Mouse (Mus musculus): ENCODE data around the gene Cacna1c. TPM values are rescaled to one million over a fixed set of nuclear protein-coding genes. Genes with fewer than 3 reads are reported as not detected.

Cacna1c gene
- polyA plus RNA-seq, 1 experiment: 19.1 TPM

DNA sequence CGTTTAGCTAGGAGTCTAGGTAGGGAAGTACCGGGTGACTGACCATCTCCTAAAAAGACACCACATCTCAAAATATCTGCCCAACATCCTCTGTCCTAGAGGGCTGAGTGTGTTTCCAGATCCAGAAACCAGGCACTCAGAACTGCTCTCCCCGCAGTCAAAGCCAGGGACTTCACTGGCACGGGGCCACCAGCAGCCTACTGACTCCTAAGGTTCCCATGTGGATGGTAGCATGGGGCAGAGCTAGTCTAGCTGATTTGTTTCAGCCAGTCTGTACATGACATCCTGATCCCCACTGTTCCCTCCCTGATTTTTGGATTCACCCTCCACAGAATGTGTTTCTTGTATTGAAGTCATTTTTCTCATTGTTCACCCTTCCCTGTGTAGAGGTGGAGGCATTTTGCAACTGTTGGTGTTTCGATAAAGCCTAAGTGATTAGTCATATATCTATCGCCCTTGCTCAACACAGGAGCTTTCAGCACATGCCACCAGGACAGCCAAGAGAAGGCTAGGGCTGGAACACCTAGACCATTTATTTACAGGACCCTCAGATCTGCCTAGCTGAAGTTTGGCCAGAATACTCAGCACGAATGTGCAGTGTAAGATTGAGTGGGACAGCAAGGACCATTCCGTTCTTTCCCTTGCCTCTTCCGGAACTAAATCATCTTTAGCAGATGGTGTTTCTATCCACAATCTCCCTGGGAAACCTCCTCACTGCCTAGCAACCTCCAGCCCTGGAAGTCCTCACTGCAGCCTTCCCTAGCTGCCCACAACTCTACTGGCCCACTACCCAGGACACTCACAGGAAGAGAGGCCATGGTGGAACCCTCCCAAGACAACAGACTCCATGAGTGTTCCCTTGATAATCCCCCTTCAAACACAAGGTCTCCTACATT, 260.4 kb downstream of the Cacna1c start:
- no peak for DNase-seq (ENCODE audit: low read depth)
- TF ChIP-seq POLR2A (IDR thresholded peaks at IDR 0.05; ENCODE audit: borderline replicate concordance, extremely low read depth, insufficient read depth, insufficient read length, poor library complexity, severe bottlenecking) (no peak), CTCF (IDR thresholded peaks at IDR 0.05; ENCODE audit: borderline replicate concordance, extremely low read depth, insufficient read depth, insufficient read length) (no peak)

DNA sequence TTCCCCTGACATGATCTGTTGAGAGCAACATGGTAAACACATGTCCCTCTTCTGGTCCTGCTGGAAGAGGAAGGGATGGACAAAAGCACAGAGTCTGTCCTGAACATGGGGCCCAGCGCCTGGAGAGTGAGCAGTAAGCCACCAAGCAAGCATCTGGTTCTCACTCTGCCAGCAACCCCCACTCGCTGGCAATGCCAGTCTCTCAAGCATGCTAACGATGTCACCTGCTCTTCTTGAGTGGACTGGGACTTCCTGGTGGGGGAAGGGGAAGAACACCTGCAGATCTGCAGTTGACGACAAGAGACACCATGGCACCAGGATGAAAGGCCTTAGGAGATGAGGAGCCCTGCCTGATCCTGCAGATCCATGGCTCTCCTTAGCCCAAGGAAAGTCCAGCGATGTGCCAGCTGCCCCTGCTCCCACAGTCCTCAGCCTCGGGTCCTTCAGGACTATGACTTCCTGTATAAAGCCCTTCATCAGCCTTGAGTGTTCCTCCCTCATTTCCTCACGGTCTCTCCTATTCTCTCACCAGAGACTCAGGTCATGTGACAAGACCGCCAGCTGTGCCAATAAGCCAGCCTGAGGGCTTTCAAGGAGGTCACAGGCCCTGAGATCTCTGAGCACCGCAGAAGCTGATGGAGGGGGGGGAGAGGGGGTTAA, 261.8 kb downstream of the Cacna1c start:
- DNase-seq (ENCODE audit: low read depth): peak; percentile 27
- no peak for TF ChIP-seq CTCF (IDR thresholded peaks at IDR 0.05; ENCODE audit: borderline replicate concordance, extremely low read depth, insufficient read depth, insufficient read length)
- no peak for TF ChIP-seq POLR2A (IDR thresholded peaks at IDR 0.05; ENCODE audit: borderline replicate concordance, extremely low read depth, insufficient read depth, insufficient read length, poor library complexity, severe bottlenecking)

DNA sequence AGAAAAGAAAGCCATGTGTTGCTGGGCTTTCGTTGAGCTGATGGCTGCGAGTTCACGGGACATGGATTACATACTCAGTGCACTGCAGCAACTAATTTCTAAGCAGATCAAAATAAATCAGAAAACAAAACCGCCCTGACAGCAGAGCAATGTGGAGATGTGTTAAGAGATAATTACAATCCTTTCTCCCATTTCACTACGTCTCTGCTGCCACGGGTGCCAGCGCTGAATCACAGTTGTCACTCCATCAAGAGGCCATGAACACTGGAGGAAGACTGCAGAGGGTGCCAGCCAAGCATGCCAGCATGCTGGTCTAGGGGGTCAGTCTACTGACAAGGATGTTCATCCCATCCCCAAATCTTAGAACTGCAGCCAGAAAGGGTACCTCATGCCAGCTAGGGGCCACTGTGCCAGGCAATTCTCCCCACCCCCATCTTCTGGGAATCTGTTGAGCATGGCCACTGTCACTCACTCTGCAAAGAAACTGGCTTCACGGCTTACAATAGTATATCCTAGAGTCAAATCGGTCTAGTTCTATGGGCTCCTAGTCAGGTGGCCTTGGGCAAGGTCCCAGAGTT, 263.1 kb downstream of the Cacna1c start:
- TF ChIP-seq CTCF (IDR thresholded peaks at IDR 0.05; ENCODE audit: borderline replicate concordance, extremely low read depth, insufficient read depth, insufficient read length) (no peak), POLR2A (IDR thresholded peaks at IDR 0.05; ENCODE audit: borderline replicate concordance, extremely low read depth, insufficient read depth, insufficient read length, poor library complexity, severe bottlenecking) (no peak)
- DNase-seq (ENCODE audit: low read depth): peak; percentile 32

DNA sequence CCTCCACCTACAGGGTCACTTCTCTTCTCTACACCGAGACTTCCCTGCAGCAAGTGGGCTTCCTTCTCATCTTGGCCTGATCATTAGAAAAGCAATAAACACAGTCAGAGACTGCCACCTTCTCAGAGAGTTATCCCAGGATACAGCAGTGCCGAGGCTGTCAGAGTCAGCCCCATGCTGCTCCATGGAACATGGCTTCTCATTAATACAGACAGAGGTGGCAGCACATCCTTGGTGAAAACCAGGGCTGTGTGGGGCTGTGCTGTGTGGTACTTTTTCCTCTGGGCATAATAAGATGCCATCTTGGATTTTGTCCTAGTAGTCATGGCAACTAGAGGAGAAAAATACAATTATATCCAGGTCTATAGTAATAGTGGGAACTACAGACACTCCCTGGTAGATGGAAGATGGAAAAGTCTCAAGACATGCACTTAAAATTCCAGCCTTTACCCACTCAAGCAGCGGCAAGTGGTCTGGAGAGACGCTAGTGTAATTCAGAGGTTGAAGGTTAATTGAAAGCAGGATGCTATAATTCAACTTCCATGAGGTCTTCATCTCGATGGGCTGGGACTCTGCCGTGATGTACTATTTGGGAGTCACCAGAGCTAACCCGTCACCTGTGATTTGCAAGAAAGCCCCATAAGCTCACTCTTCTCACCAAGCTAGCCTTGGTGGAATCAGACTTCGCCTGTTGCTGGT, 264.1 kb downstream of the Cacna1c start:
- DNase-seq (ENCODE audit: low read depth): no peak
- TF ChIP-seq POLR2A (IDR thresholded peaks at IDR 0.05; ENCODE audit: borderline replicate concordance, extremely low read depth, insufficient read depth, insufficient read length, poor library complexity, severe bottlenecking) (no peak), CTCF (IDR thresholded peaks at IDR 0.05; ENCODE audit: borderline replicate concordance, extremely low read depth, insufficient read depth, insufficient read length) (no peak)

DNA sequence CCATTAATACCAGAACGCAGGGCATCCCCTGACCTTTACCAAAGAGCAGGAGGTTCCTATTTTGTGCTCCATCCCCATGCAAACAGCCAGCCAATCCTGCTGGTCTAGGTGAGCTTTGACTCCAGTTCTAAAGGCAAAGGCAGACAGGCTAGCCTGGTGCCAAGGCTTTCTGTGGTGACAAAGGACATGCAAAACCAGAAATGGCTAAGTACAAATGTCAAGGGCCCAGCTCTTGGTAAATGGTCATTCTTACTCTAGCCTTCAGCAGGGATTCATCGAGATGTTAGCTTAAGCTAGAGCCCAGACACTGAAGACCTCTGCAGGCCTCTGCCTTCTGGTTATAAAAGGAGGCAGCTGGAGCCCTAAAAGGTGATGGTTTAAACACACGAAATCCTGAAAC, 269.5 kb downstream of the Cacna1c start:
- no peak for DNase-seq (ENCODE audit: low read depth)
- TF ChIP-seq POLR2A (IDR thresholded peaks at IDR 0.05; ENCODE audit: borderline replicate concordance, extremely low read depth, insufficient read depth, insufficient read length, poor library complexity, severe bottlenecking): no peak
- TF ChIP-seq CTCF (IDR thresholded peaks at IDR 0.05; ENCODE audit: borderline replicate concordance, extremely low read depth, insufficient read depth, insufficient read length): no peak

DNA sequence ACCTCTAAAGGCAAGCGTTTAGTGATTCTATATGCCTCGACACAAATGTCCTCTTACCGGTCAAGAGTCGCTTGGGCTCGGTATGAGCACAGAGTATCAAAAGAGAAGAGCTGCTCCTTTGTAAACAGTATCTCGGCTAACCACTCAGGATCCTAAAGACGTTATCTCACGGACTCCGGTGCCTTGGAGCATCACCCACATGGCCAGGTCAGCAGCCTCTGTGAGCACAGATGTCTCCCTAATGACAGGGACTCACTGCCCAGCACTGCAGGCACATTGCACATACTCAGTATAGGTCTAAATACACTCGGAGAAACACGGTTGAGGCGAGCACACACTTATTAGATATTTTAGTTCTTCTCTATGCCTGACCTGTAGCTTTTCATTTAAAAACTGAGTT, 271.8 kb downstream of the Cacna1c start:
- DNase-seq (ENCODE audit: low read depth): no peak
- TF ChIP-seq POLR2A (IDR thresholded peaks at IDR 0.05; ENCODE audit: borderline replicate concordance, extremely low read depth, insufficient read depth, insufficient read length, poor library complexity, severe bottlenecking): no peak
- TF ChIP-seq CTCF (IDR thresholded peaks at IDR 0.05; ENCODE audit: borderline replicate concordance, extremely low read depth, insufficient read depth, insufficient read length): no peak

DNA sequence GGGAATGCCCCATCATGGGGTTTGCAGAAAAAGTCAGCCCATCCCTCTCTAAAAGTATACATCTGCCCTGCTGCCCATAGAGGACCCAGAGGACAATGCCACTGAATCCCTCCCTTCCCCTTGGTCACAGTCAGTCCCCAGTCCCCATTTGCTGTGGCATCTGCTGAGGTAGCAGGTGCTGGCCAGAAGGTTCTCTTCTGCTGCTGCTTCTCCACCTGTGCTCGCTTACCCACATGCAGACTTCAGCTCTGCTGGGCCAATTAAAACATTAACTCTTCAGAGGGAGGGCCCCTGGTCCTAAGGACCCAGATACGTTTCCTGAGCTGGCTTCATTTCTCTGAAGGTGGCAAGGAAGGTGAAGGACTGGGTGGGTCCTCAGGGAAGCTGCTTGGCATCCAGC, 272.3 kb downstream of the Cacna1c start:
- TF ChIP-seq CTCF (IDR thresholded peaks at IDR 0.05; ENCODE audit: borderline replicate concordance, extremely low read depth, insufficient read depth, insufficient read length) (no peak), POLR2A (IDR thresholded peaks at IDR 0.05; ENCODE audit: borderline replicate concordance, extremely low read depth, insufficient read depth, insufficient read length, poor library complexity, severe bottlenecking) (no peak)
- no peak for DNase-seq (ENCODE audit: low read depth)

DNA sequence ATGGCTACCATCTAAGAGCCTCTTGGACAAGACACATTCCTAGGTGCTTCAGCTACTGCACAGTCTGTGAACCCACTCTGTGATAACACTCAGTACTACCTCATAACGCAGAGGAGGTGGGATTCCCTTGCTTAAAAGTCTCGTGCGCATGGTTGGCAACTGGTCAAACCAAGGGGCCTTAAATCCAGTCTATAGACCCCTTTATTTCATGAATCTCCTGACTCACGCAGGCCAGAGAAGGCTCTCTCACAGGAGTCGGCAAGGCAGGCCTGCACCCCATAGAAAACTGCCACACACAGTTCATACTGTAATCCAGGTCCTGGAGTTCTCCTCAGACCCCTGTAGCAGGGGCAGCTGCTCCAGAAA, 273.0 kb downstream of the Cacna1c start:
- TF ChIP-seq CTCF (IDR thresholded peaks at IDR 0.05; ENCODE audit: borderline replicate concordance, extremely low read depth, insufficient read depth, insufficient read length): no peak
- TF ChIP-seq POLR2A (IDR thresholded peaks at IDR 0.05; ENCODE audit: borderline replicate concordance, extremely low read depth, insufficient read depth, insufficient read length, poor library complexity, severe bottlenecking): no peak
- no peak for DNase-seq (ENCODE audit: low read depth)

DNA sequence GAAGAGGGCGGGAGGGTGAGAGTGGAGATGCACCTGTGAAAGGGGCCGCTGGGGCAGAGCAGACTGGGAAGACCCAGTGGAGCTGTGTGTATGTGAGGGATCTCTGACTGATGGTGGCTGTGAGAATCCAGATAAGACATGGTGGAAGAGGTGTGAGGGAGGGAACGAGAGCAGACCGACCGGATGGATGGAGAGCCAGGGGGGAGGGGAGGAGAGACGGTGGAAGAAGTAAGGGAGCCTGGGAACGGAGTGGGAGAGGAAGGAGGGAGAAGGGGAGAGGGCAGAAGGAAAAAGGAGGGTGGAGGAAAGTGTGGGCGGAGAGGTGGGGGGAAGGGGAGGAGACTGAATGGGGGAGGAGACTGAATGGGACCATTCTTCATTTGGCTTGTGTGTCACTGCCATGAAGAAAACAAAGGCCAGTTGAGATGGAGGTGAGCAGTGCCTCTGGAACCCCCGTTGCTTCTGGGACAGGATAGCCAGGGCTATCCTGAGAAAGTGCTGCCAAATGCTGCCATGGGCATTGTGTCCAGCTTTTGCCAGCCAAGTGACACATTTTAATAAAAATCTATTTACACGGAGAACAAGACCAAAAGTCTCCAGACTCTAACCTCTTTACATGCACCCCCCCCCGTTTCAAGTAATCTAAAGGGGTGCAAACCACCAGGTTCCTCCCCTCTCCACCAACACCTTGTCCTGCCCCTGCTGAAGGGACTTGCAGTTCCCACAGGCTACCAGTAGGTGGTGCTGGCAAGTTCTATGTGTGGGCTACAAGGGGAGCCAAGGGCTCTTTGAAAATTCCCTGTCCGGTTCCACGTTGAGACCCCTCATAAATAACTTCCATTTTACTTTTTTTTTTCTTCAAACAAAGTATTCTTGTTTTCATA, 273.6 kb downstream of the Cacna1c start:
- peak; percentile 84 for DNase-seq (ENCODE audit: low read depth)
- no peak for TF ChIP-seq POLR2A (IDR thresholded peaks at IDR 0.05; ENCODE audit: borderline replicate concordance, extremely low read depth, insufficient read depth, insufficient read length, poor library complexity, severe bottlenecking)
- peak; percentile 96 for TF ChIP-seq CTCF (IDR thresholded peaks at IDR 0.05; ENCODE audit: borderline replicate concordance, extremely low read depth, insufficient read depth, insufficient read length)

DNA sequence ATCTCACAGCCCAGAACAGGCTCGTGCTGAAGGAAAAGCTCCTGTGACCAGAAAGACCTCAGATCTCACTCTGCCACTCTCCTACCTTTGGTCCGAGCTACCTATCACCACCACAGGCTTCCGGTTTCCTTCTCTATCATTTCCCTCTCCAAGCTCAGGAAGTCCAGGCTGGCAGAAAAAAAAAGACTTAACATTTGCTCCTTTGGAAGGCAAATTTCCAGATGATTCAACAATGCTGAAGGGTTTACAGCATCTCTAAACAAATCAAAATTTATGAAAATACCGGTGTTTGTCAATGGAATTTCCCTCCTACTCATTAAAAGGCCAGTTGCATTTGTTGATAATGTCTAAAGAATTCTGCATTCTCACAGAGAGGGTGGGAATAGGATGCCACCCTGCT, 288.0 kb downstream of the Cacna1c start:
- TF ChIP-seq CTCF (IDR thresholded peaks at IDR 0.05; ENCODE audit: borderline replicate concordance, extremely low read depth, insufficient read depth, insufficient read length): no peak
- TF ChIP-seq POLR2A (IDR thresholded peaks at IDR 0.05; ENCODE audit: borderline replicate concordance, extremely low read depth, insufficient read depth, insufficient read length, poor library complexity, severe bottlenecking): no peak
- DNase-seq (ENCODE audit: low read depth): no peak
